Comparison of ENCODE assay signal across 30 mouse cellular contexts in the genomic region with DNA sequence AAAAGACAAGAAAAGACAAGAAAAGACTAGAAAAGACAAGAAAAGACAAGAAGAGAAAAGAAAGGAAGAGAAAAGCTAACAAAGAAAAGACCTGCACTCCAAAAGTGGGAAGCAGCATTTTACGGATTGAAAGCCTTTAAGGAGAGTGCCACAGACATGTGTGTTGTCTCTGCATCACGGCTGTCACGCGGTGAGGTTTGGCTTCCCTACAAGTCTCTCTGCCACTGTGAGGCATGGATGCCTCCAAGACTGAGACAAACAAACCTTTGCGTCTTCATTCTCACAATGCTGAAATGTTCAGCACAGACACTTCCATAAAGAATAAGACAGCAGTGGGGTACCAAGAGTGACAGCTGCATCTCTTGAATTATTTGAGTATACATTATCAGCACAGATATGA.
DNase-seq lines count a peak whose midpoint lies in the region; ATAC-seq and TF ChIP-seq lines count a peak whose summit lies in the region.
"Had no signal": no experiment of that assay in that cellular context is flagged by ENCODE, and none has a peak within 500 bp of the region (broad histone marks: within the 10 kb centered on the region; RNA-seq: fewer than 3 reads in every experiment).

No protein-coding gene starts in this region.

- H3K27ac ChIP-seq in forebrain, embryonic 15.5 days (replicated peaks) = 0 out of 2 replicates have a peak overlapping the region, but pooled peaks have one; percentile 32
- H3K27ac ChIP-seq in forebrain, embryonic 12.5 days = no peak overlapping the region
- H3K27ac ChIP-seq: gastrocnemius, adult 2 months; heart, adult 2 months; hindbrain, embryonic 13.5 days; kidney, embryonic 15.5 days; limb, embryonic 12.5 days; liver, embryonic 15.5 days; macrophage; midbrain, embryonic 13.5 days; neural tube, embryonic 13.5 days; stomach, postnatal 0 days had no signal

- H3K4me1 ChIP-seq in forebrain, embryonic 15.5 days = 0 out of 2 replicates have a peak, but pooled peaks cover 3% of the 10 kb centered on the region
- H3K4me1 ChIP-seq in forebrain, embryonic 12.5 days = no peaks in the 10 kb centered on the region
- H3K4me1 ChIP-seq: heart, embryonic 12.5 days; hindbrain, embryonic 13.5 days; kidney, embryonic 15.5 days; limb, embryonic 12.5 days; liver, embryonic 15.5 days; midbrain, embryonic 13.5 days; neural tube, embryonic 13.5 days had no signal

- WGBS in forebrain, embryonic 15.5 days = 56% methylated on average over 5 of the region's 5 CpGs
- WGBS in forebrain, embryonic 12.5 days = 89% methylated on average over 5 of the region's 5 CpGs

- H3K4me3 ChIP-seq in forebrain, embryonic 15.5 days = no peak overlapping the region
- H3K4me3 ChIP-seq in forebrain, embryonic 12.5 days (replicated peaks) = no peak overlapping the region
- H3K4me3 ChIP-seq: erythroblast, embryonic 14.5 days; gastrocnemius, adult 2 months; heart, adult 2 months; heart, embryonic 12.5 days; hindbrain, embryonic 13.5 days; kidney, embryonic 15.5 days; limb, embryonic 12.5 days; liver, embryonic 15.5 days; midbrain, embryonic 13.5 days; neural tube, embryonic 13.5 days had no signal

- no peak overlapping the region for H3K4me2 ChIP-seq in forebrain, embryonic 15.5 days (replicated peaks)
- no peak overlapping the region for H3K4me2 ChIP-seq in forebrain, embryonic 12.5 days
- H3K4me2 ChIP-seq: heart, embryonic 12.5 days; hindbrain, embryonic 13.5 days; kidney, embryonic 15.5 days; limb, embryonic 12.5 days; liver, embryonic 15.5 days; midbrain, embryonic 13.5 days; neural tube, embryonic 13.5 days had no signal

- ATAC-seq in forebrain, embryonic 15.5 days (replicated peaks) = 0 out of 2 replicates have a peak, but pooled peaks have one; percentile 57
- no peak for ATAC-seq in forebrain, embryonic 12.5 days (ENCODE audit: low FRiP score)
- ATAC-seq: inflammation-experienced regulatory T-cells, adult 6 months; midbrain, embryonic 13.5 days had no signal

- DNase-seq in left cerebral cortex, postnatal 4 days = peak; percentile 24
- DNase-seq in left cerebral cortex, postnatal 36 days (ENCODE audit: low spot score in 2 of 2) = no peak
- DNase-seq in brain, adult 2 months (ENCODE audit: low read depth, low spot score) = peak; percentile 50
- peak; percentile 61 for DNase-seq in brain, embryonic 14.5 days (ENCODE audit: low read depth)
- no peak for DNase-seq in gastrocnemius, adult 8-10 months (ENCODE audit: low spot score in 2 of 2)
- DNase-seq: adrenal gland, adult 2 months; adrenal gland, postnatal 36 days; B cell, adult 2 months; cerebellum, adult 9-11 months; gastrocnemius, adult 2 months; heart, adult 2 months; heart, postnatal 4 days; kidney, adult 18-20 months; kidney, postnatal 25 days; spleen, adult 18-20 months; thymus, adult 18-20 months; thymus, postnatal 25 days had no signal

- no peaks in the 10 kb centered on the region for H3K36me3 ChIP-seq in forebrain, embryonic 15.5 days
- no peaks in the 10 kb centered on the region for H3K36me3 ChIP-seq in forebrain, embryonic 12.5 days (replicated peaks)
- H3K36me3 ChIP-seq: heart, embryonic 12.5 days; hindbrain, embryonic 13.5 days; kidney, embryonic 15.5 days; limb, embryonic 12.5 days; liver, embryonic 15.5 days; midbrain, embryonic 13.5 days; neural tube, embryonic 13.5 days had no signal

- H3K9me3 ChIP-seq in forebrain, embryonic 15.5 days = no peaks in the 10 kb centered on the region
- H3K9me3 ChIP-seq in forebrain, embryonic 12.5 days = no peaks in the 10 kb centered on the region
- H3K9me3 ChIP-seq: heart, embryonic 12.5 days; hindbrain, embryonic 13.5 days; kidney, embryonic 15.5 days; limb, embryonic 12.5 days; liver, embryonic 15.5 days; midbrain, embryonic 13.5 days; neural tube, embryonic 13.5 days had no signal

- TF ChIP-seq CTCF in brain, embryonic 14.5 days (IDR thresholded peaks at IDR 0.05; ENCODE audit: borderline replicate concordance, extremely low read depth, insufficient read depth, insufficient read length) = no peak

- no peak overlapping the region for H3K9ac ChIP-seq in forebrain, embryonic 15.5 days (replicated peaks)
- H3K9ac ChIP-seq in forebrain, embryonic 12.5 days = no peak overlapping the region
- H3K9ac ChIP-seq: heart, embryonic 12.5 days; hindbrain, embryonic 13.5 days; kidney, embryonic 15.5 days; limb, embryonic 12.5 days; liver, embryonic 15.5 days; midbrain, embryonic 13.5 days; neural tube, embryonic 13.5 days had no signal

- intact Hi-C loops in left cerebral cortex, postnatal 4 days (cut with DNase I) = no loop called here
- intact Hi-C loops in left cerebral cortex, postnatal 36 days (cut with DNase I) = no loop called here

- TF ChIP-seq POLR2A in brain, embryonic 14.5 days (IDR thresholded peaks at IDR 0.05; ENCODE audit: borderline replicate concordance, extremely low read depth, insufficient read depth, insufficient read length, poor library complexity, severe bottlenecking) = no peak

- no peaks in the 10 kb centered on the region for H3K27me3 ChIP-seq in forebrain, embryonic 15.5 days
- H3K27me3 ChIP-seq in forebrain, embryonic 12.5 days = no peaks in the 10 kb centered on the region
- H3K27me3 ChIP-seq: heart, embryonic 12.5 days; hindbrain, embryonic 13.5 days; kidney, embryonic 15.5 days; limb, embryonic 12.5 days; liver, embryonic 15.5 days; midbrain, embryonic 13.5 days; neural tube, embryonic 13.5 days had no signal

Comparison
In these comparisons a context has a peak if more than half of its experiments do, and no peak if none do; other contexts are left out.
1. DNase-seq: peak in left cerebral cortex, postnatal 4 days (single experiment), brain, adult 2 months (single experiment) and brain, embryonic 14.5 days (single experiment); none in left cerebral cortex, postnatal 36 days (0 of 2) and gastrocnemius, adult 8-10 months (0 of 2).